Mouse (Mus musculus) CH12.LX (cell line): ENCODE results near the gene Acot7. TPM values are rescaled to one million over a fixed set of nuclear protein-coding genes. Genes with fewer than 3 reads are reported as not detected.

Experiments used
- DNase-seq: peaks from one replicate; pipeline ENCODE4 v3.0.0-alpha.2; 2013; ENCODE audit errors: extremely low read depth
- H3K27ac ChIP-seq: 2 replicates; pipeline ENCODE4 v1.5.1; 2012; ENCODE audit warnings: low read depth, mild to moderate bottlenecking, control low read depth, moderate library complexity; ENCODE audit not compliant: insufficient read depth
- H3K27me3 ChIP-seq: replicated peaks from 2 replicates; pipeline ENCODE3; 2012; ENCODE audit warnings: inconsistent platforms
- H3K36me3 ChIP-seq, 2 experiments: replicated peaks in 1 of 2; 2 replicates each; pipeline versions ENCODE3 to v1.6.1; 2012; ENCODE audit warnings: inconsistent platforms in 1 of 2, low read length in 1 of 2, mild to moderate bottlenecking in 1 of 2, mixed read lengths in 1 of 2, moderate library complexity in 1 of 2; ENCODE audit not compliant: control insufficient read depth in 1 of 2, insufficient read depth in 1 of 2
- H3K4me1 ChIP-seq, 2 experiments: 2 replicates each; pipeline ENCODE4 v1.6.1; 2012; ENCODE audit warnings: inconsistent platforms in 1 of 2, moderate library complexity in 1 of 2; ENCODE audit not compliant: insufficient read depth in 2 of 2, control insufficient read depth in 1 of 2
- H3K4me2 ChIP-seq: 2 replicates; pipeline ENCODE4 v1.6.1; 2012; ENCODE audit warnings: low read depth, mild to moderate bottlenecking, control low read depth; ENCODE audit not compliant: poor library complexity, insufficient read depth, severe bottlenecking
- H3K4me3 ChIP-seq, 3 experiments: fragments of 150-350 bp in 1 of 3; sonication (generic) in 1 of 3; replicated peaks in 1 of 3; 2 replicates each; pipeline versions ENCODE3 to v1.5.1; 2011 to 2012; ENCODE audit warnings: low read depth in 2 of 3, low read length in 2 of 3, mild to moderate bottlenecking in 2 of 3, moderate library complexity in 2 of 3, control low read depth in 1 of 3, improper control_type of control experiment in 1 of 3, inconsistent platforms in 1 of 3, mixed read lengths in 1 of 3; ENCODE audit not compliant: poor library complexity in 1 of 3
- H3K79me2 ChIP-seq: replicated peaks from 2 replicates; pipeline ENCODE4 v1.6.1; 2012; ENCODE audit warnings: mild to moderate bottlenecking, moderate library complexity; ENCODE audit not compliant: control insufficient read depth, poor library complexity, insufficient read depth, severe bottlenecking; ENCODE audit errors: extremely low read depth
- H3K9ac ChIP-seq: 2 replicates; pipeline ENCODE4 v1.6.1; 2012; ENCODE audit warnings: low read depth, mild to moderate bottlenecking, control low read depth, moderate library complexity; ENCODE audit not compliant: insufficient read depth
- H3K9me3 ChIP-seq: replicated peaks from 2 replicates; pipeline ENCODE3; 2012; ENCODE audit warnings: low read length, inconsistent platforms, mixed read lengths
- CTCF ChIP-seq, 2 experiments: IDR thresholded peaks in 1 of 2; conservative IDR thresholded peaks in 1 of 2; 2 replicates each; pipeline ENCODE4 v1.5.1; 2011 to 2012; ENCODE audit warnings: low read depth in 2 of 2, low read length in 2 of 2, improper control_type of control experiment in 1 of 2, inconsistent platforms in 1 of 2, mild to moderate bottlenecking in 1 of 2, moderate library complexity in 1 of 2
- ELF1 ChIP-seq: IDR thresholded peaks from 2 replicates; pipeline ENCODE4 v1.6.1; 2014; ENCODE audit warnings: low read depth, mild to moderate bottlenecking, inconsistent platforms, low read length, improper control_type of control experiment
- EP300 ChIP-seq: IDR thresholded peaks from 2 replicates; pipeline ENCODE4 v1.6.1; 2011; ENCODE audit warnings: low read length, improper control_type of control experiment
- GABPA ChIP-seq: IDR thresholded peaks from 2 replicates; pipeline ENCODE4 v1.6.1; 2012; ENCODE audit warnings: low read depth, low read length, improper control_type of control experiment, inconsistent platforms; ENCODE audit not compliant: insufficient replicate concordance
- HCFC1 ChIP-seq: IDR thresholded peaks from 2 replicates; pipeline ENCODE4 v1.6.1; 2012; ENCODE audit warnings: low read depth, mild to moderate bottlenecking, inconsistent platforms, low read length, improper control_type of control experiment
- IRF4 ChIP-seq: IDR thresholded peaks from 2 replicates; pipeline ENCODE4 v1.6.1; 2014; ENCODE audit warnings: low read depth, mild to moderate bottlenecking, inconsistent platforms, low read length, improper control_type of control experiment
- JUN ChIP-seq: IDR thresholded peaks from 2 replicates; pipeline ENCODE4 v1.6.1; 2011; ENCODE audit warnings: low read depth, mild to moderate bottlenecking, low read length, improper control_type of control experiment, moderate library complexity; ENCODE audit not compliant: insufficient read depth
- JUND ChIP-seq: conservative IDR thresholded peaks from 2 replicates; pipeline ENCODE4 v1.6.1; 2011; ENCODE audit warnings: low read depth, low read length, improper control_type of control experiment
- KAT2A ChIP-seq: IDR thresholded peaks from 2 replicates; pipeline ENCODE4 v1.6.1; 2012; ENCODE audit warnings: low read length, improper control_type of control experiment, inconsistent platforms; ENCODE audit not compliant: insufficient replicate concordance
- MAX ChIP-seq: IDR thresholded peaks from 2 replicates; pipeline ENCODE4 v1.6.1; 2011; ENCODE audit warnings: low read length, improper control_type of control experiment
- MAZ ChIP-seq: IDR thresholded peaks from 2 replicates; pipeline ENCODE4 v1.6.1; 2012; ENCODE audit warnings: low read depth, mild to moderate bottlenecking, inconsistent platforms, low read length, improper control_type of control experiment, moderate library complexity
- MYC ChIP-seq: IDR thresholded peaks from 2 replicates; pipeline ENCODE4 v1.6.1; 2011; ENCODE audit warnings: low read depth, mild to moderate bottlenecking, improper control_type of control experiment, low read length
- NELFE ChIP-seq: IDR thresholded peaks from 2 replicates; pipeline ENCODE4 v1.6.1; 2011; ENCODE audit warnings: low read depth, low read length, improper control_type of control experiment
- PAX5 ChIP-seq: IDR thresholded peaks from 2 replicates; pipeline ENCODE4 v1.6.1; 2012; ENCODE audit warnings: low read length, inconsistent platforms, mixed read lengths
- POLR2A ChIP-seq: IDR thresholded peaks from 2 replicates; pipeline ENCODE4 v1.6.1; 2011; ENCODE audit warnings: low read depth, mild to moderate bottlenecking, improper control_type of control experiment, low read length
- POLR2AphosphoS2 ChIP-seq: IDR thresholded peaks from 2 replicates; pipeline ENCODE4 v1.6.1; 2011; ENCODE audit warnings: low read depth, low read length, improper control_type of control experiment
- SIN3A ChIP-seq: IDR thresholded peaks from 2 replicates; pipeline ENCODE4 v1.6.1; 2012; ENCODE audit warnings: low read length, improper control_type of control experiment, inconsistent platforms
- SMC3 ChIP-seq: IDR thresholded peaks from 2 replicates; pipeline ENCODE4 v1.6.1; 2011; ENCODE audit warnings: low read depth, low read length, improper control_type of control experiment
- TBP ChIP-seq: conservative IDR thresholded peaks from 2 replicates; pipeline ENCODE4 v1.6.1; 2011; ENCODE audit warnings: low read depth, low read length, improper control_type of control experiment
- USF2 ChIP-seq: conservative IDR thresholded peaks from 2 replicates; pipeline ENCODE4 v1.6.1; 2011; ENCODE audit warnings: low read depth, low read length, improper control_type of control experiment
- ZC3H11A ChIP-seq: IDR thresholded peaks from 2 replicates; pipeline ENCODE4 v1.6.1; 2012; ENCODE audit warnings: low read depth, mild to moderate bottlenecking, inconsistent platforms, low read length, improper control_type of control experiment
- ZKSCAN1 ChIP-seq: IDR thresholded peaks from 2 replicates; pipeline ENCODE4 v1.6.1; 2012; ENCODE audit warnings: low read depth, inconsistent platforms, low read length, improper control_type of control experiment, borderline replicate concordance
- ZMIZ1 ChIP-seq: IDR thresholded peaks from 2 replicates; pipeline ENCODE4 v1.6.1; 2012; ENCODE audit warnings: low read depth, mild to moderate bottlenecking, inconsistent platforms, low read length, improper control_type of control experiment
- ZNF384 ChIP-seq: IDR thresholded peaks from 2 replicates; pipeline ENCODE4 v1.6.1; 2012; ENCODE audit warnings: low read depth, low read length, improper control_type of control experiment, inconsistent platforms
- dilution Hi-C: fragments of 300-500 bp; cut with MboI; formaldehyde crosslinking; loops from 2 replicates; pipeline ENCODE4 v1.14.3; 2020; ENCODE audit warnings: low sequenced_read_pairs; ENCODE audit not compliant: extremely low pct_unique_long_range_greater_than_20kb, extremely low pct_ligation_motif_present
- in situ Hi-C: fragments of 300-500 bp; cut with MboI; formaldehyde crosslinking; loops from 3 replicates; pipeline ENCODE4 v1.14.3; 2019; ENCODE audit warnings: low sequenced_read_pairs, low pct_ligation_motif_present, low pct_unique_long_range_greater_than_20kb, mixed read lengths
- polyA plus RNA-seq: library from polyadenylated mRNA; unstranded; fragments of >175 nt; gene quantifications from 2 replicates; pipeline ENCODE4 v1.2.1, GENCODE M21; 2012; ENCODE audit warnings: low read depth; ENCODE audit not compliant: insufficient read length
- total RNA-seq, 2 experiments: library from RNA; depleted of rRNA; stranded (reverse); fragments of 300-350 nt in 1 of 2; fragments of >200 nt in 1 of 2; gene quantifications; 2 replicates each; pipeline ENCODE4 v1.2.3; 2012 to 2014

Gene Acot7
- total and polyA plus RNA-seq, 3 experiments, result 29.0 to 71.1 (median 61.6) TPM

- Histone ChIP-seq H3K36me3 (no peaks in the 10 kb centered on the region), H3K9ac (no peak overlapping the region), H3K4me3 (no peak overlapping the region), H3K4me2 (no peak overlapping the region), H3K27ac (no peak overlapping the region), H3K4me1 (peaks cover 7 to 11% of the 10 kb centered on the region in 2 experiments), H3K27me3 (peaks cover 72% of the 10 kb centered on the region), H3K79me2 (no peaks in the 10 kb centered on the region), H3K9me3 (peaks cover under 1% of the 10 kb centered on the region)
- DNase-seq, result no peak
- dilution Hi-C loops, result no loop called here
- in situ Hi-C loops, result no loop called here
- TF ChIP-seq HCFC1 (no peak), MAX (no peak), CTCF (conservative IDR thresholded peaks at IDR 0.05 in 1 of 2, IDR thresholded peaks at IDR 0.05 in 1 of 2; ENCODE audit: low read depth in 2 of 2, low read length in 2 of 2) (peak in 1 of 2 experiments; percentile 9; a peak in 1 of 4 replicates), ZKSCAN1 (no peak)
These were observed 41.1 kb upstream of the Acot7 start for GRCm38 (mm10) chr4:152136876-152137250.

GRCm38 (mm10) chr4:152138497-152139260 is 39.3 kb upstream of the Acot7 start:
- in situ Hi-C loops, result no loop called here
- H3K4me1 ChIP-seq, result peaks cover 6 to 11% of the 10 kb centered on the region in 2 experiments
- peak overlapping the region; percentile 24; the same call in 1 of the 2 replicates for H3K9ac ChIP-seq
- H3K27ac ChIP-seq, result no peak overlapping the region
- H3K79me2 ChIP-seq, result no peaks in the 10 kb centered on the region
- dilution Hi-C loops, result no loop called here
- peak; percentile 79 for DNase-seq
- peaks cover 68% of the 10 kb centered on the region for H3K27me3 ChIP-seq
- peak overlapping the region; percentile 98 for H3K4me2 ChIP-seq
- peaks cover 2% of the 10 kb centered on the region for H3K9me3 ChIP-seq
- H3K36me3 ChIP-seq, result no peaks in the 10 kb centered on the region
- TF ChIP-seq SMC3 (peak; percentile 25), ZNF384 (no peak), ELF1 (0 out of 2 replicates have a peak, but pooled peaks have one; percentile 28), CTCF (conservative IDR thresholded peaks at IDR 0.05 in 1 of 2, IDR thresholded peaks at IDR 0.05 in 1 of 2; ENCODE audit: low read depth in 2 of 2, low read length in 2 of 2) (peak; percentile 55 to 82), POLR2A (peak; percentile 39; the same call in 1 of the 2 replicates), NELFE (no peak), MYC (0 out of 2 replicates have a peak, but pooled peaks have one; percentile 19)
- H3K4me3 ChIP-seq, result peak overlapping the region; percentile 31 to 63 (median 34)

- H3K9me3 ChIP-seq, result peaks cover 4% of the 10 kb centered on the region
- no peak overlapping the region for H3K9ac ChIP-seq
- peaks cover 71% of the 10 kb centered on the region for H3K27me3 ChIP-seq
- dilution Hi-C loops (no loop called here), in situ Hi-C loops (no loop called here)
- DNase-seq, result peak; percentile 60
- no peaks in the 10 kb centered on the region for H3K79me2 ChIP-seq
- H3K36me3 ChIP-seq, result no peaks in the 10 kb centered on the region
- H3K27ac ChIP-seq, result no peak overlapping the region
- no peak overlapping the region for H3K4me3 ChIP-seq
- no peak overlapping the region for H3K4me2 ChIP-seq
- H3K4me1 ChIP-seq, result peaks cover 6 to 11% of the 10 kb centered on the region in 2 experiments
- TF ChIP-seq ZMIZ1 (no peak), TBP (no peak), GABPA (no peak), SMC3 (peak; percentile 42), ZNF384 (no peak), MAX (no peak), POLR2A (no peak), SIN3A (no peak), NELFE (no peak), JUND (no peak), POLR2AphosphoS2 (no peak), IRF4 (peak; percentile 42; the same call in 1 of the 2 replicates), EP300 (no peak), ZC3H11A (no peak), MAZ (no peak), PAX5 (no peak), KAT2A (no peak), USF2 (no peak), JUN (no peak)
These were observed 37.5 kb upstream of the Acot7 start for GRCm38 (mm10) chr4:152140441-152140840.
